Mouse (Mus musculus) embryonic stem cell, embryonic (primary cell): Measurements from ENCODE around the gene Spsb3.

Experiments
- CTCF ChIA-PET, 4 experiments: fragments of 300-600 bp in 2 of 4; fragments of 350-600 bp in 2 of 4; sonication (Branson Sonifier 250); formaldehyde crosslinking; loops; one replicate each; lab custom pipeline; 2022; ENCODE audit warnings: inconsistent platforms in 2 of 4; lab: Charles Lee
- POLR2A ChIA-PET, 4 experiments: fragments of 300-600 bp in 2 of 4; fragments of 350-600 bp in 2 of 4; sonication (Branson Sonifier 250); formaldehyde crosslinking; loops; one replicate each; lab custom pipeline; 2022; ENCODE audit warnings: antibody characterized with exemption in 4 of 4, inconsistent platforms in 1 of 4; lab: Charles Lee

Gene Spsb3

GRCm38 (mm10) chr17:24857831-24858470 is 28.5 kb upstream of the Spsb3 start:
- CTCF ChIA-PET: interaction anchor here in 1 of 4 experiments (1.4 kb wide), 1 partner anchor 24 kb away, joined by 4 read pairs; no protein-coding TSS in a partner anchor
- POLR2A ChIA-PET: interaction anchor here in 3 of 4 experiments (1.2 to 24.0 kb wide), 7 partner anchors 9 to 39 kb away, joined by 3 to 369 read pairs (median 6); partner anchors contain the start of genes Eme2 (in 2 of the 3), Mrps34 (in 2 of the 3), Nubp2 (in 2 of the 3) and Spsb3 (in 2 of the 3)

DNA sequence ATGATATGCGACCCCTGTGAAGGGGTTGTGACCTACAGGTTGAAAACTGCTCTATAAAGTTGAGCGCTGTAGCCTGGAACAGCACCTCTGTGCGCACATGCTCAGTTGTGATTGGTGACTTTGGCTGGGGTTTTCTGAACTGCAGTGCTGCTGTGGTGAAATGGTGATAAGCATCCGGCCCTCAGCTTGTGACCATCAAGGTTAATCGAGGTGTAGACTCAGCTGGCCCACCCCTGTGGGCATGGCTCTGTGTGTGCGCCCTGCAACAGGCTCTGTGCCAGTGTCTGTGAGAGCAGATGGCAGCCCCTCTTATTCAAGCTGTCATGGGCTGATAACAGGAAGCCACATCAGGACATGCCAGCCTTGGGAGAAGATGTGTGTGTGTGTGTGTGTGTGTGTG is 27.5 kb upstream of the Spsb3 start:
- ChIA-PET CTCF (no interaction called here), POLR2A (interaction anchor here in 2 of 4 experiments (1.1 to 24.0 kb wide), 6 partner anchors 8 to 35 kb away, joined by 3 to 369 read pairs (median 108); partner anchors contain the start of genes Eme2 (in 2 of the 2), Nubp2 (in 2 of the 2), Spsb3 (in 2 of the 2) and Fahd1 (in 1 of the 2))

DNA sequence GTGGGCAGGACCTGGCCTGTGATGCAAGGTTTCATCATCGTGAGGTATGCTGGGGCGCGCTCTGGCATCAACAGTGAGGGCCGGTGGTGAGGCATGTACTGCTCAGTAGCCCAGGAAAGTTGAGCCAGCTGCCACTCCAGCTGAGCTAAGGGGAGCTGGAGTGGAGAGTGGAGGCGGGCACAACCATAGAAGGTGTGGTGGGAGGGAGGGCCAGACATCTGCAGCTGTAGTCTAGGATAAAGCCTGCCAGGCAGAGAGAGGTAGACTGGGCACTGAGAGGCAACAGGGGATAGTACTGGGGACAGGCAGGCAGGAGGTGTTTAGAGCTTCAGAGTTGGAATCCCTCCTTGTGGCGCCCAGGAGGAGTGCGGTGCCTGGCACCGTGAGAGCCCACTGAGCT is 26.4 kb upstream of the Spsb3 start:
- CTCF ChIA-PET: no interaction called here

DNA sequence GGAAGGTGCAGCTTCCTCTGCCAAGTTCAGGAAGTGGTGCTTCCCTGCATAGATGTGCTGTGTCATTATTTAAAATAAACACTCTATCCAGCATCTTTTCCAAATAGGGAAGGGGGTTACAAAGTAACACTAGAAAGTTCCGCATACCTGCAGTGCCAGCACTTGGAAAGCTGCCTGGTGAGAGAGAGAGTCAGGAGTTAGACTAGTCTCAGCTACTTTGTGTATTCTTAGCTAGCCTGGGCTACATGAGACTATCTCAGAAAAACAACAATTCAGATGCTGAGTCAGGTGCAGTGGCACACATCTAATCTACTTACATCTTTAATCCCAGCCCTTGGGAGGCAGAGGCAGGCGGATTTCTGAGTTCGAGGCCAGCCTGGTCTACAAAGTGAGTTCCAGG is 24.7 kb upstream of the Spsb3 start:
- CTCF ChIA-PET: no interaction called here
- POLR2A ChIA-PET: interaction anchor here in 3 of 4 experiments (1.2 to 24.0 kb wide), 8 partner anchors 11 to 908 kb away, joined by 3 to 369 read pairs (median 65); partner anchors contain the start of genes Fahd1 (in 3 of the 3), Nubp2 (in 2 of the 3), Spsb3 (in 2 of the 3) and Eme2 (in 1 of the 3)

More for the DNA sequence above, 26.4 kb upstream of the Spsb3 start:
- POLR2A ChIA-PET: interaction anchor here in 3 of 4 experiments (0.6 to 24.0 kb wide), 12 partner anchors 10 to 76 kb away, joined by 3 to 369 read pairs (median 5); partner anchors contain the start of genes Fahd1 (in 3 of the 3), Eme2 (in 2 of the 3), Nubp2 (in 2 of the 3) and Spsb3 (in 2 of the 3)

DNA sequence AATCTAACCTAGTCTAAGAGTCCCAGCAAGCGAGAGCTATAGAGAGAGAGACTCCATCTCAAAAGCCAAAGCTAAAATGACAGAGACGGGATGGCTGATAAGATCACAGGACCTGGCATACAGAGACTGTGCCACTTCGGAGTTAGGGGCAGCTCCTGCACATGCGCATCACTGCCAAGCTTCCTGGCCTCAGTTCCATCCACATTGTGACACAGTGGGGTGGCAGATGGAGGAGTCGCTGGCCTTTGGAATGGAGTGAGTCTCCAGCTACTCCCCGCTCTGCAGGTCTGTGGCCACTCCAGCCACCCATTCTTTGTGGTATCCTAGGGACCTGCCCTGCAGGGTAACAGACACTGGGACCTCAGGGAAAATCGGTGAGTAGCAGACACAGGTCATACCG is 20.7 kb upstream of the Spsb3 start, which contains the start of gene Igfals:
Igfals (plus strand) TSS at position 222 of the 400 bp plus-strand sequence.
- CTCF ChIA-PET: no interaction called here
- POLR2A ChIA-PET: interaction anchor here (0.7 to 24.0 kb wide), 12 partner anchors 8 to 132 kb away, joined by 3 to 369 read pairs (median 4); partner anchors contain the start of genes Fahd1 (in 3 of the 4), Jpt2 (in 2 of the 4), Nubp2 (in 2 of the 4) and Spsb3 (in 2 of the 4)

- POLR2A ChIA-PET: interaction anchor here in 2 of 4 experiments (1.0 to 24.0 kb wide), 8 partner anchors 6 to 122 kb away, joined by 3 to 369 read pairs (median 40); partner anchors contain the start of genes Fahd1 (in 2 of the 2), Nubp2 (in 2 of the 2), Spsb3 (in 2 of the 2) and Eme2 (in 1 of the 2)
- CTCF ChIA-PET: no interaction called here
Measured at GRCm38 (mm10) chr17:24867914-24868313, 18.5 kb upstream of the Spsb3 start.

- POLR2A ChIA-PET: interaction anchor here (0.6 to 24.0 kb wide), 34 partner anchors 5 to 400 kb away, joined by 3 to 369 read pairs (median 4); partner anchors contain the start of genes Eme2 (in 3 of the 4), Fahd1 (in 3 of the 4), Mrps34 (in 3 of the 4) and Igfals (in 2 of the 4)
Measured at GRCm38 (mm10) chr17:24873695-24874404, 12.6 kb upstream of the Spsb3 start.

GRCm38 (mm10) chr17:24874405-24874745 is 12.1 kb upstream of the Spsb3 start:
- CTCF ChIA-PET: interaction anchor here in 3 of 4 experiments (0.8 to 2.3 kb wide), 7 partner anchors 8 to 373 kb away, joined by 3 to 8 read pairs (median 4); partner anchors contain the start of genes Eme2 (in 1 of the 3), Mrps34 (in 1 of the 3) and Msrb1 (in 1 of the 3)
- POLR2A ChIA-PET: interaction anchor here (0.6 to 24.0 kb wide), 28 partner anchors 5 to 399 kb away, joined by 3 to 369 read pairs (median 5); partner anchors contain the start of genes Eme2 (in 3 of the 4), Mrps34 (in 3 of the 4), Fahd1 (in 2 of the 4) and Igfals (in 2 of the 4)

More at GRCm38 (mm10) chr17:24873695-24874404, 12.6 kb upstream of the Spsb3 start:
- CTCF ChIA-PET: interaction anchor here in 3 of 4 experiments (0.8 to 2.3 kb wide), 7 partner anchors 8 to 373 kb away, joined by 3 to 8 read pairs (median 4); partner anchors contain the start of genes Eme2 (in 1 of the 3), Mrps34 (in 1 of the 3) and Msrb1 (in 1 of the 3)

- ChIA-PET POLR2A (interaction anchor here in 3 of 4 experiments (0.7 to 24.0 kb wide), 12 partner anchors 4 to 242 kb away, joined by 3 to 369 read pairs (median 50); partner anchors contain the start of genes Fahd1 (in 3 of the 3), Spsb3 (in 3 of the 3), Eme2 (in 2 of the 3) and Igfals (in 2 of the 3)), CTCF (interaction anchor here in 2 of 4 experiments (0.5 to 1.6 kb wide), 2 partner anchors 43 to 139 kb away, joined by 4 to 5 read pairs; partner anchors contain the start of gene Msrb1 (in 1 of the 2))
Measured at GRCm38 (mm10) chr17:24874989-24875388, 11.5 kb upstream of the Spsb3 start.

DNA sequence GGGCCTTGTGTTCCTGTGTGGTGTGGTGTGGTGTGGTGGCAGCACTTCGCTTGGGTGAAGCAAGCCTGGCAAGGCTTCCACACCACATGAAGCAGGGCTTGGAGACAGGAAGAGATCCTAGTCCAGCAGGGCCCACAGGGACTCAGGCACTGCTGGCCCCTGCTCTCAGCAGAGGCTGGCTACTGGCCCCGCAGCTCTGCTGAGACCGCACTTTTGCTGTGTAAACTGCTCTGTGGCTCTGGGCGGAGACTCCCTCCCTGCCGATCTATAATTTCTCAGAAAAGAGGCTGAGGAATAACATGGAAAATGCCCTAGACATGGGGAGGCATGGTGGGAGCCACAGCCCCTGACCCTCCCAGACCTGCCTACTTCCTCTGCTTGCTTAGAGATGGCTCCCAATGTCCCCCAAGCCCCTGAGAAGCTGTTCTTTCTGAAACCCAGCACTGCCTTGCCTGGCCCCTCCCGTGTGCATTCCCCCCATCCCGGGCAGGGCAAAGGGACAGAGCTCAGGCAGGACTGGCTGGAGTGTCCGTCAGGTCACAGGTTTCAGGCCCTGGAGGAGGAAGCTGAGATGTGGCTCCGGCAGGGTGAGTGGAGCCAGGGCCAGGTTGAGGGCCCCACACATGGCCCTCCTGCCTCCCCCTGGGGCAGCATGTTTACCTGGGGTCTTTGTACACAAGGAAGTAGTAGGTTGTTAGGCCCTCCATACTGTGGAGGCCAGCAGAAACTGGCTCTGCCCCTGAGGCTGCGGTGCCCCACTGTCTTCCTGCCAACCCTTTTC is 8.9 kb upstream of the Spsb3 start:
- CTCF ChIA-PET: interaction anchor here in 1 of 4 experiments (1.0 to 1.5 kb wide), 3 partner anchors 27 to 98 kb away, joined by 3 to 5 read pairs (median 3); partner anchors contain the start of gene Fahd1

DNA sequence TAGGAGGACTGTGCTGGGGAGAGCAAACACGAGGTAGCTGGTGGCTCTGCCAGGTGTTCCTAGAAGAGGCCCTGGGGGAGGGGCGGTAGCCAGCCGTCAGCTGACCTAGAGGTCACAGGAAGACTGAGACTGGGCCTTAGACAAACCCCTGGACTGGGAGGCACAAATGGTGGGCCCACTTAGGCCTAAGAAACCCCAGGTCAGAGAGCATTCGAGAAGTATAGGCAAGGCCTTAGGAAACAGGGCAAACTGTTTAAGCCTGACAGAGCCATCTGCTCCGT is 8.4 kb upstream of the Spsb3 start:
- ChIA-PET POLR2A (interaction anchor here in 3 of 4 experiments (0.6 to 24.0 kb wide), 56 partner anchors 9 to 626 kb away, joined by 3 to 369 read pairs (median 4); partner anchors contain the start of genes Fahd1 (in 3 of the 3), Eme2 (in 2 of the 3), Hagh (in 2 of the 3) and Igfals (in 2 of the 3)), CTCF (interaction anchor here in 2 of 4 experiments (1.0 to 1.7 kb wide), 5 partner anchors 28 to 132 kb away, joined by 3 to 5 read pairs (median 3); partner anchors contain the start of gene Fahd1 (in 1 of the 2))

More for the DNA sequence above, 8.9 kb upstream of the Spsb3 start:
- POLR2A ChIA-PET: interaction anchor here in 3 of 4 experiments (0.6 to 24.0 kb wide), 54 partner anchors 8 to 626 kb away, joined by 3 to 369 read pairs (median 4); partner anchors contain the start of genes Fahd1 (in 3 of the 3), Eme2 (in 2 of the 3), Hagh (in 2 of the 3) and Igfals (in 2 of the 3)

- ChIA-PET CTCF (interaction anchor here in 3 of 4 experiments (0.7 to 1.7 kb wide), 6 partner anchors 28 to 217 kb away, joined by 3 to 5 read pairs (median 3); partner anchors contain the start of gene Fahd1 (in 1 of the 3)), POLR2A (interaction anchor here in 3 of 4 experiments (0.6 to 24.0 kb wide), 60 partner anchors 8 to 400 kb away, joined by 3 to 369 read pairs (median 4); partner anchors contain the start of genes Fahd1 (in 3 of the 3), Eme2 (in 2 of the 3), Hagh (in 2 of the 3) and Igfals (in 2 of the 3))
Measured at GRCm38 (mm10) chr17:24878531-24878930, 7.9 kb upstream of the Spsb3 start.

GRCm38 (mm10) chr17:24881738-24882440 is 4.6 kb upstream of the Spsb3 start:
- POLR2A ChIA-PET: interaction anchor here (0.6 to 21.0 kb wide), 29 partner anchors 9 to 363 kb away, joined by 3 to 369 read pairs (median 4); partner anchors contain the start of genes Fahd1 (in 3 of the 4), Igfals (in 3 of the 4), Eme2 (in 2 of the 4) and Hagh (in 2 of the 4)
- CTCF ChIA-PET: interaction anchor here (0.6 to 3.1 kb wide), 19 partner anchors 9 to 293 kb away, joined by 3 to 14 read pairs (median 4); partner anchors contain the start of genes Eme2 (in 1 of the 4), Fahd1 (in 1 of the 4), Hagh (in 1 of the 4) and Mrps34 (in 1 of the 4)

GRCm38 (mm10) chr17:24884391-24884790 is 2.1 kb upstream of the Spsb3 start:
- CTCF ChIA-PET: interaction anchor here in 1 of 4 experiments (0.6 kb wide), 1 partner anchor 83 kb away, joined by 4 read pairs; no protein-coding TSS in a partner anchor
- POLR2A ChIA-PET: interaction anchor here (0.8 to 21.0 kb wide), 13 partner anchors 8 to 36 kb away, joined by 3 to 369 read pairs (median 4); partner anchors contain the start of genes Eme2 (in 4 of the 4), Mrps34 (in 4 of the 4), Igfals (in 2 of the 4) and Nme3 (in 2 of the 4)
